In the genomic region with DNA sequence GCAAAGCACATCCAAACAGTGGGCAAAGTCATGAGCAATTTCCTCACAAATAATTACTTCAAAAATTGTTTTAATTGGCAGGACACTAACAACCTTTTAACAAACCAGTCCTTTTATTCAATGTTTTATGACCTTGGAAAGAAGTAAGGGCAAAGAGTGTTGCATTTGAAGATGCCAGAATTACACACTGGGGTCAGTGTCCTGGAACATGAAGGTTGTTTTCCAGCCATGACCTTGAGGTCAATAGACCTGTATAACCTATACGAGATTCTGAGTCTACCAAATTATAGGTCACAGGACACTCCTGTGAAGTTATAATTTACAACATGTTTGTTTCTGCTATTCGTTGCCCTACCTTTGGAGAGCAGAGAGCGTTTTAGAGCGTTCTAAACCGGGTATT, we compare ENCODE assay signal across 11 mouse cellular contexts. TPM values are rescaled to one million over a fixed set of nuclear protein-coding genes. Genes with fewer than 3 reads are reported as not detected.
DNase-seq lines count a peak whose midpoint lies in the region; ATAC-seq and TF ChIP-seq lines count a peak whose summit lies in the region.
"Had no signal": no experiment of that assay in that cellular context is flagged by ENCODE, and none has a peak within 500 bp of the region (broad histone marks: within the 10 kb centered on the region; RNA-seq: fewer than 3 reads in every experiment).

No protein-coding gene starts in this region.

- H3K9ac ChIP-seq in limb, embryonic 14.5 days (ENCODE audit: low read depth, low read length, severe bottlenecking), result no peak overlapping the region
- no peak overlapping the region for H3K9ac ChIP-seq in neural tube, embryonic 15.5 days (replicated peaks)

- TF ChIP-seq POLR2A in limb, embryonic 14.5 days (IDR thresholded peaks at IDR 0.05; ENCODE audit: borderline replicate concordance, extremely low read depth, insufficient read depth, insufficient read length), result no peak

- H3K27ac ChIP-seq in gastrocnemius, adult 2 months, result peak overlapping the region; percentile 98; the same call in 1 of the 2 replicates
- no peak overlapping the region for H3K27ac ChIP-seq in limb, embryonic 14.5 days (replicated peaks; ENCODE audit: low read depth, low read length)
- H3K27ac ChIP-seq in neural tube, embryonic 15.5 days (replicated peaks), result no peak overlapping the region

- no peak for TF ChIP-seq CTCF in gastrocnemius, adult 2 months (IDR thresholded peaks at IDR 0.05)

- H3K4me3 ChIP-seq in gastrocnemius, adult 2 months, result no peak overlapping the region
- H3K4me3 ChIP-seq in megakaryocyte, embryonic 14.5 days (replicated peaks), result peak overlapping the region; percentile 99
- peak overlapping the region; percentile 92; the same call in 1 of the 2 replicates for H3K4me3 ChIP-seq in limb, embryonic 14.5 days (replicated peaks; ENCODE audit: low read length)
- H3K4me3 ChIP-seq in neural tube, embryonic 15.5 days (replicated peaks), result peak overlapping the region; percentile 83; the same call in 1 of the 2 replicates

- peak overlapping the region; percentile 90; the same call in 1 of the 2 replicates for H3K4me2 ChIP-seq in limb, embryonic 14.5 days (replicated peaks; ENCODE audit: low read depth, low read length, severe bottlenecking)
- H3K4me2 ChIP-seq in neural tube, embryonic 15.5 days, result peak overlapping the region; percentile 90

- whole genome bisulfite sequencing in limb, embryonic 14.5 days, result 27% methylated on average over 5 of the region's 5 CpGs
- WGBS in neural tube, embryonic 15.5 days, result 50% methylated on average over 5 of the region's 5 CpGs

- no peak for ATAC-seq in megakaryocyte, adult 5-6 weeks (ENCODE audit: poor library complexity, severe bottlenecking)
- no peak for ATAC-seq in limb, embryonic 14.5 days (ENCODE audit: low FRiP score, low read depth)
- ATAC-seq in neural tube, embryonic 15.5 days (ENCODE audit: low FRiP score), result no peak
- no peak for ATAC-seq in megakaryocyte progenitor cell, adult 5-6 weeks (replicated peaks; ENCODE audit: poor library complexity)

- peaks cover 56% of the 10 kb centered on the region for H3K36me3 ChIP-seq in megakaryocyte, embryonic 14.5 days (replicated peaks; ENCODE audit: low read length)
- peaks cover 12% of the 10 kb centered on the region; the same call in 1 of the 2 replicates for H3K36me3 ChIP-seq in limb, embryonic 14.5 days (ENCODE audit: control insufficient read depth, insufficient read depth, low read length)
- H3K36me3 ChIP-seq in neural tube, embryonic 15.5 days, result peaks cover 4% of the 10 kb centered on the region; the same call in 1 of the 2 replicates

- no peak for DNase-seq in gastrocnemius, adult 2 months
- DNase-seq in gastrocnemius, postnatal 4 days (ENCODE audit: low spot score in 2 of 2), result no peak
- DNase-seq in limb, embryonic 14.5 days (ENCODE audit: low spot score), result no peak
- no peak for DNase-seq in natural killer cell, adult 2 months (ENCODE audit: low spot score in 2 of 2)
- DNase-seq: cerebellum, adult 9-11 months; gastrocnemius, postnatal 25 days; lung, postnatal 14 days had no signal

- no peaks in the 10 kb centered on the region for H3K27me3 ChIP-seq in megakaryocyte, embryonic 14.5 days (replicated peaks)
- no peaks in the 10 kb centered on the region for H3K27me3 ChIP-seq in limb, embryonic 14.5 days (ENCODE audit: control insufficient read depth, insufficient read depth, low read length)
- no peaks in the 10 kb centered on the region for H3K27me3 ChIP-seq in neural tube, embryonic 15.5 days (replicated peaks)

- no peaks in the 10 kb centered on the region for H3K9me3 ChIP-seq in megakaryocyte, embryonic 14.5 days
- no peaks in the 10 kb centered on the region for H3K9me3 ChIP-seq in limb, embryonic 14.5 days (ENCODE audit: control insufficient read depth, low read length)
- no peaks in the 10 kb centered on the region for H3K9me3 ChIP-seq in neural tube, embryonic 15.5 days (replicated peaks)

- H3K4me1 ChIP-seq in megakaryocyte, embryonic 14.5 days, result peaks cover 85% of the 10 kb centered on the region
- peaks cover 10% of the 10 kb centered on the region for H3K4me1 ChIP-seq in limb, embryonic 14.5 days (ENCODE audit: control insufficient read depth, insufficient read depth, low read length)
- H3K4me1 ChIP-seq in neural tube, embryonic 15.5 days, result peaks cover 33% of the 10 kb centered on the region

- intact Hi-C loops in gastrocnemius, adult 2 months (cut with DNase I), result loop anchor here (5.0 to 10.0 kb wide), 3 partner anchors 45 to 252 kb away; a partner anchor contains a TSS

RNA-seq across cellular contexts. Expression of a gene that starts 1.4 kb away (rescaled TPM):
- total RNA-seq in gastrocnemius, adult 2 months (2021), result 10 to 100 TPM; 10.5 to 23.9 TPM
- total RNA-seq in gastrocnemius, postnatal 4 days (2021), result 10 to 100 TPM; 16.9 to 18.7 TPM
- 16.4 and 76.5 TPM in 2 replicates for polyA plus RNA-seq in megakaryocyte, embryonic 14.5 days (2012; ENCODE audit: insufficient read depth, low replicate concordance)
- total RNA-seq in megakaryocyte, adult 5-6 weeks (2015), result 18.7 and 22.8 TPM in 2 replicates
- 52.4 and 70.8 TPM in 2 replicates for total RNA-seq in megakaryocyte, adult 5-6 weeks (2017)
- 40.6 and 40.8 TPM in 2 replicates for polyA plus RNA-seq in limb, embryonic 14.5 days (2012; rRNA removed)
- polyA plus RNA-seq in limb, embryonic 14.5 days (2014; fragmentation: Nextera tagmentation; extraction: Ambion mirVana), result 28.7 and 32.1 TPM in 2 replicates
- 48.2 and 48.9 TPM in 2 replicates for polyA plus RNA-seq in neural tube, embryonic 15.5 days (2015; fragmentation: Nextera tagmentation; extraction: Ambion mirVana)
- total RNA-seq in megakaryocyte progenitor cell, adult 5-6 weeks (2015), result 28.0 and 33.5 TPM in 2 replicates
- 69.5 and 92.2 TPM in 2 replicates for total RNA-seq in megakaryocyte progenitor cell, adult 5-6 weeks (2017)
